Mouse (Mus musculus): ENCODE results near the gene Macrod1. TPM values are rescaled to one million over a fixed set of nuclear protein-coding genes. Genes with fewer than 3 reads are reported as not detected.

The Macrod1 gene
- polyA plus RNA-seq, 1 experiment from 2014 or later, result 12.2 TPM

DNA sequence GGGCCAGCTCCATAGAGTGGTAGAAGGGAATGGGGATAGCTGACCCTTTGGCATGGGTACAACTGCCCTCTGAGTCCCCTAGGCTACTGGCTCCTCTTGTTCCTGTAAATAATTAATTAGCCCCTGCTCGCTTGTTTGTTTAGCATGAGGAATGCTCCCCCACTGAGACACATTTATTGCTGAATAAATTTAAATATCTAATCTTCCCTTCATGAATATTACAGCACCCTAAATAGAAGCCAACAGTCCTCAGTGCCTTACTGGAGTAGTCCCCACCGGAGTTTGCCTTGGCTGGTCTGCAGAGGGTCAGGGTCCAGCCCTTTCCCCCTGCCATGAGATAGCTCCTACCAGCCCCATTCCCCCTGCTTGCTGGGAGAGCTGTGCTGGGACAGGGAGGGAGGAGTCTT lies 136.0 kb downstream of the Macrod1 start:
- no peak for ATAC-seq (ENCODE audit: insufficient number of reproducible peaks, insufficient read depth, low FRiP score, low TSS enrichment)
- H3K36me3 ChIP-seq, result 0 out of 2 replicates have a peak, but pooled peaks cover 8% of the 10 kb centered on the region
- H3K27me3 ChIP-seq, result peaks cover 6% of the 10 kb centered on the region; the same call in 1 of the 2 replicates
- no peak overlapping the region for H3K27ac ChIP-seq
- no peaks in the 10 kb centered on the region for H3K9me3 ChIP-seq
- no peak overlapping the region for H3K4me3 ChIP-seq
- H3K4me1 ChIP-seq, result peaks cover 25% of the 10 kb centered on the region
- WGBS, result 51% methylated on average over 2 of the region's 2 CpGs
- H3K9ac ChIP-seq, result no peak overlapping the region
- H3K4me2 ChIP-seq (replicated peaks), result no peak overlapping the region

DNA sequence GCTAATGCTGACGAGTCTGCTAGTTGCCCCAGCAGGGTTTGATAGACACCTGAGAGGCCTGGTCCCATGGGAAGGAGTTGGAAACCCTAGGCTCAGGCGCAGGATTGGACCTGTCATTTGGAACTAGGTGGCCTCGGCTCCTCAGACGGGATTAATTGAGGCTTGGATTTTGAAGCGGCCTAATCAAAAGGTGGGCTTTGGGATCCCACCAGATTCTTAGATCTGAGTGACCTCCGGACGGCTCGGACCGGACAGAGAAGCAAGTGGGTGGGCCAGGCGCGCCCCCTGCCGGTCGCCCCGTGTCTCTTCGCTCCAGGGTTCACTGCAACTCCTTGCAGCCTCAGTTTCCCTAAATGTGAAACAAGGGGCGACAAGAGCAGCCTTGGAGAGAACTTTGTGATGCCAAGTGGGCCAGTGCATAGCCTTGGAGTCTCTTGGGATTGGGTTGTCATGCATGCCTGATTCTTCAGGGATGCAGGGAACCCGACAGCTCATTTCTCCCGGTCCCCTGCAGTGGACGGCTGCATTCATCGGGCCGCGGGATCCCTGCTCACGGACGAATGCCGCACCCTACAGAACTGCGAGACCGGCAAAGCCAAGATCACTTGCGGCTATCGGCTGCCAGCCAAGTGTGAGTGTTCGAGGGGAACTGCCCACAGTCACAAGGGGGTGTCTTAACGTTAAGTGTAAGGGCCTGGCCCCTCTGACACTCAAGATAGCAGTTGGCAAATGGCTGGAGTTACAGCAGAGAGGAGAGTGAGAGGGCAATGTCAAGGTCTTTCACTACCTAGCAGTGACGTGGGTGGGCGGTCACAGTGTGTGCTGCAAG lies 139.5 kb downstream of the Macrod1 start:
- H3K9me3 ChIP-seq, result no peaks in the 10 kb centered on the region
- ATAC-seq (ENCODE audit: insufficient number of reproducible peaks, insufficient read depth, low FRiP score, low TSS enrichment), result peak; percentile 6; the same call in 1 of the 2 replicates
- H3K9ac ChIP-seq, result no peak overlapping the region; the same call in 1 of the 2 replicates
- peaks cover 25% of the 10 kb centered on the region for H3K4me1 ChIP-seq
- H3K4me3 ChIP-seq, result no peak overlapping the region
- 17% methylated on average over 33 of the region's 33 CpGs for WGBS
- H3K27ac ChIP-seq, result no peak overlapping the region
- H3K36me3 ChIP-seq, result peaks cover 41% of the 10 kb centered on the region
- no peaks in the 10 kb centered on the region for H3K27me3 ChIP-seq
- 0 out of 2 replicates have a peak overlapping the region, but pooled peaks have one; percentile 0 for H3K4me2 ChIP-seq (replicated peaks)

DNA sequence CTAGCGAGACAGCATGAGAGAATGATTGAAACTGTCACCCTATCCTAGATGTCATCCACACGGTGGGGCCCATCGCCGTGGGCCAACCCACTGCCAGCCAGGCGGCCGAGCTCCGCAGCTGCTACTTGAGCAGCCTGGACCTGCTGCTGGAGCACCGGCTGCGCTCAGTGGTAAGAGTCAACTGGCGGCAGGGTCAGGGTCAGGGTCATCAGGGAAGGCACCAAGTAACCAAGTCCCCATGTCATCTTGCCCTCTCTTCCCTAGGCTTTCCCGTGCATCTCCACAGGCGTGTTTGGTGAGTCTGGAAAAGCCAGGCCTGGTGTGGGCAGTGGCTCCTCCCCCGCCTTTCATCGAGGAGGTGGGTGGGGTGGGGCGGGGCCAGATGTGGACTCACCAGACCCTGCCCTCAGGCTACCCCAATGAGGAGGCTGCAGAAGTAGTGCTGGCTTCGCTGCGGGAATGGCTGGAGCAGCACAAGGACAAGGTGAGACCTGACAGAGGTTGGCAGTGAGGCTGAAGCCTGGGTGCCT lies 140.2 kb downstream of the Macrod1 start:
- peak; percentile 50 for ATAC-seq (ENCODE audit: insufficient number of reproducible peaks, insufficient read depth, low FRiP score, low TSS enrichment)
- Histone ChIP-seq H3K4me3 (no peak overlapping the region), H3K27ac (0 out of 2 replicates have a peak overlapping the region, but pooled peaks have one; percentile 6), H3K9me3 (no peaks in the 10 kb centered on the region), H3K36me3 (peaks cover 48% of the 10 kb centered on the region), H3K27me3 (no peaks in the 10 kb centered on the region), H3K4me1 (peaks cover 25% of the 10 kb centered on the region), H3K4me2 (replicated peaks) (no peak overlapping the region), H3K9ac (peak overlapping the region; percentile 12; the same call in 1 of the 2 replicates)
- 12% methylated on average over 17 of the region's 17 CpGs for WGBS

DNA sequence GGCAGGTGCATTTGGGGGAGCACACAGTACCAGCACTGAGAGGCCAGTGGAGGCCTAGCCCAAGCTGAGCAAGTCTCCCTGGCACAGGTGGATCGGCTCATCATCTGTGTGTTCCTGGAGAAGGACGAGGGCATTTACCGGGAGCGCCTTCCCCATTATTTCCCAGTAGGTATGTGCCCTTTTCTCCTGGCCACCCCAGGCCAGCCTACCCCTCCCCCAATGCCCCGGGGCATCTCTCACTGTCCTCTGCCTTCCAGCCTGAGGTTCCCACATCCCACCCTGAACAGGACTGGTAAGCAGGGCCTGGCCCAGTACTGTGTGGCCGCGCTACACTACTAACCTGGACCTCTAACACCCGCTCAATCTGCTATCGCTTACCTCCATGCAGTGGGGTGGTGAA lies 140.8 kb downstream of the Macrod1 start:
- Histone ChIP-seq H3K4me1 (peaks cover 25% of the 10 kb centered on the region), H3K27ac (no peak overlapping the region), H3K36me3 (peaks cover 52% of the 10 kb centered on the region), H3K9ac (0 out of 2 replicates have a peak overlapping the region, but pooled peaks have one; percentile 12), H3K27me3 (no peaks in the 10 kb centered on the region), H3K9me3 (no peaks in the 10 kb centered on the region), H3K4me2 (replicated peaks) (no peak overlapping the region), H3K4me3 (no peak overlapping the region)
- 76% methylated on average over 9 of the region's 9 CpGs for WGBS
- ATAC-seq (ENCODE audit: insufficient number of reproducible peaks, insufficient read depth, low FRiP score, low TSS enrichment), result no peak

DNA sequence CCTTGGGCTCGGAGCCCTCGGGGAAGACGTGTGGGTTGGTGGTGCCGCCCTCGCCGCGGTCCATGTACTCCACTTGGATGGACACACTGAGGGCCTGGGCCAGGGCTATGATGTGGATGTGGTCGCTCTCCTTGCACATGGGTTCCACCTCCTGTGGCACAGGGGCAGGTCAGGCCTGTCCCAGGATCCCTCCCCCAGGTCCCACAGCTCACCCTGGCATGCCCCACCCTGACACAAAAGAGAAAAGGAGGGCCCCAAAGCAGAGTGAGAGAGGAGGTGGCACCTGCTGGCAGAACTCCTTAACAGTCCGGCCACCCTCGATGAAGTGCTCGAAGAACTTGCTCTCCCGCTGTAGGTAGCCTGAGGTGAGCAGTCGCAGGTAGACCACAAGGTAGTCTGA lies 142.5 kb downstream of the Macrod1 start:
- H3K9me3 ChIP-seq, result no peaks in the 10 kb centered on the region
- H3K27ac ChIP-seq, result no peak overlapping the region
- no peak overlapping the region for H3K4me3 ChIP-seq
- H3K27me3 ChIP-seq, result no peaks in the 10 kb centered on the region
- H3K4me2 ChIP-seq (replicated peaks), result no peak overlapping the region
- peaks cover 68% of the 10 kb centered on the region for H3K36me3 ChIP-seq
- 95% methylated on average over 13 of the region's 13 CpGs for WGBS
- ATAC-seq (ENCODE audit: insufficient number of reproducible peaks, insufficient read depth, low FRiP score, low TSS enrichment), result no peak
- H3K9ac ChIP-seq, result no peak overlapping the region
- peaks cover 30% of the 10 kb centered on the region for H3K4me1 ChIP-seq

DNA sequence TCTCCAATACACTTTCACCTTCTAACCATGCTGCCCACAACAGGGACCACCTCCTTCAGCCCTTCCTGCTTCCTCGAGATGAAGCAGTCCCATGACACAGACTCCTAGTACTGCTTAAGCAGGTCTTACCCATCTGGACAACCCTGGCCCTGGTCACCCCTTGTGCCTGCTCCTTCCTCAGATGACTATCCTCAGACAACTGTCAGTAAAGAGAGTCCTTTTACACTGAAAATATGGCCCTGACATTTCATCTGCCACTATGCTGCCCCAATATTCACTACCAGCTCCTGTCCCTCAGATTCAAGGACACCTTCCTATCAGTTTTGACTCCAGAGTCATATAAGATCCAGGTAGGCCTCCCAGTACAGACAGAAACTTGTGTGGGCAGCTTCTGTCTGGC lies 143.8 kb downstream of the Macrod1 start:
- Histone ChIP-seq H3K4me1 (peaks cover 38% of the 10 kb centered on the region), H3K4me3 (no peak overlapping the region), H3K27me3 (no peaks in the 10 kb centered on the region), H3K4me2 (replicated peaks) (no peak overlapping the region), H3K9ac (no peak overlapping the region), H3K36me3 (peaks cover 70% of the 10 kb centered on the region), H3K9me3 (no peaks in the 10 kb centered on the region), H3K27ac (no peak overlapping the region)
- ATAC-seq (ENCODE audit: insufficient number of reproducible peaks, insufficient read depth, low FRiP score, low TSS enrichment), result no peak
- WGBS, result 56% methylated on average over 1 of the region's 1 CpGs

DNA sequence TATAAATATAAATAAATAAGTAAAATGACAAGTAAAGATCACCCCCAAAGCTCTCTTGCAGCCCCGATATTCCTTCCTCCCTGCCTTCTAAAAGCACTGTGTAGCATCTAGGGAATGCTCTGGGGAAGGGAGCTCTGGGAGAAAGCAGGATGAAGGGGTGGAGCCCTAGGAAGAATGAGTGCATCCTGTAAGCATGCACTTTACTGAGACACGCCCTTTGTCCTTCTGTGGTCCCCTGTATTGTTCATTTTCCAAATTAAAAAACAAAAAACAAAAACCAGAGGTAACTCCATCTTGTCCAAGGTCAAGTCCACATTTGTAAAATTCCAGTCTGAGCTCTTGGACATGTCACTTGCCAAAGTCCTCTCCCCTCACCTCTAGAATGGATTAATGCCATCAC lies 148.3 kb downstream of the Macrod1 start:
- Histone ChIP-seq H3K4me2 (replicated peaks) (peak overlapping the region; percentile 86), H3K4me3 (peak overlapping the region; percentile 87), H3K4me1 (peaks cover 25% of the 10 kb centered on the region), H3K9ac (peak overlapping the region; percentile 89), H3K27ac (peak overlapping the region; percentile 33; the same call in 1 of the 2 replicates), H3K36me3 (peaks cover 40% of the 10 kb centered on the region), H3K27me3 (no peaks in the 10 kb centered on the region), H3K9me3 (no peaks in the 10 kb centered on the region)
- WGBS, result 71% methylated on average over 2 of the region's 2 CpGs
- no peak for ATAC-seq (ENCODE audit: insufficient number of reproducible peaks, insufficient read depth, low FRiP score, low TSS enrichment)

DNA sequence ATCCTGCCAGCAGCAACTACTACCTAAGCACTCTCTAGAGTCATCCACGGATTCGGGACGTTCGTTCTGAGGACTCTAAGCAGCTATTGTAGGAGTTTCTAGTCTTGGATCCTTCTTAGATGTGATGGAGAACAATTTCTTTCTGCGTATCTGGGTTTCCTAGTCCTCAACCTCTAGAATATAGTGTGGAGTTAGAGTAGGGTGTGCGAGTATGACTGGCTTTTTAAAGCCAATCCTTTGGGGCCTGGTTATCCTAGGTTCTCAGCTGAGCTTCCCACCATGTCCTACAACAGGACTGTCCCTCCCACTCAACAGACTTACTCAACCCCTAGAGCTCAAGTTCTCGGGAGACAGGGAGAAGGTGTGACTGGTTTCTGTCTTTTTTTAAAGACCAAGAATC lies 148.7 kb downstream of the Macrod1 start:
- ATAC-seq (ENCODE audit: insufficient number of reproducible peaks, insufficient read depth, low FRiP score, low TSS enrichment), result no peak
- peak overlapping the region; percentile 86 for H3K4me2 ChIP-seq (replicated peaks)
- H3K27ac ChIP-seq, result peak overlapping the region; percentile 96
- peaks cover 36% of the 10 kb centered on the region for H3K36me3 ChIP-seq
- peak overlapping the region; percentile 87 for H3K4me3 ChIP-seq
- H3K9ac ChIP-seq, result peak overlapping the region; percentile 89
- WGBS, result 33% methylated on average over 7 of the region's 7 CpGs
- peaks cover 25% of the 10 kb centered on the region for H3K4me1 ChIP-seq
- no peaks in the 10 kb centered on the region for H3K9me3 ChIP-seq
- no peaks in the 10 kb centered on the region for H3K27me3 ChIP-seq

DNA sequence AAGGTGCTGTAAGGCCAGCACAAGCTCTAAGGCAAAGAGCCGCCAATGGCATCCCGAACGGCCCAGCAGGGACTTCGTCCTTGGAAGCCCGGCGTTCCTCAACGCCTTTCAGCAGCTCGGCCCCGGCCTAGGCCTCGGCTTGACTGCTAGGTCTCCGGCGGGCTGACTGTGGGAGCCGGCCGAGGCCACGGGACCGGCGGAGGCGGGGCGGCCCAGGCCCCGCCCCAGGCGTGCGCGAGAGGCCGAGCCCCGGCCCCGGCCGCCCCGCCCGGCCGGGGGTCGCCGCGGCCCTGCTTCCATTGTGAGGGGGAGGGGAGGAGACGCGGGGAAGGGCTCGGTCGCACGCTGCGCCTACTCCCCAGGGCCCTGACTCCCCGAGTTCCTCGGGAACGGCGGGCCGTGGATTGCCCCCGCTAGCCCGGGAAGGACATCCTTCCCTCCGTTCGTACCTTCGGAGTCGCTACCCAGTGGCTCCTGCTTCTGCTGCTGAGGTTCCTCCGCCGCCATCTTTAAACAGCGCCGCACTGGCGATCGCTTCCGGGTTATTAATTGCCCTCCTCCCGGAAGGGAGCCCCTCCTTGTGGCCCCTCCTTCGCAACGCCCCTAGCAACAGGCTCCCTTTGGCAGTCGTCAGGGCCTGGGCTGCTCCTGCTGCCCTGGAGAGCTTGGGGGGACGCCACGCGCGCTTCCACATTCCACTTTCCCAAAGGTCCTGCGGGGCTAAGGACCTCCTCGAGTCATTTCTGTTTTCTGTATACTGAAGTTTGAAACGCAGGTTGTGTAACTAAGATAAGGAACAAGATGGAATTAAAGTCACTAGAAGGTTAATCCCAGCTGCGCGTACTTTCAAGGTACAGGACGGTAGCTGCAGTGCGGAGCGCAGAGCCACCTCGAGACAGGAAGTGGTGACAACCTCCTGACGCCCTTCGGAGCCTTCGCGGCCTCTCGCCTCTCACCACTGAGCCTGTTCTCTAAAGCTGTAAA lies 149.4 kb downstream of the Macrod1 start, which contains the start of gene Otub1:
TSS of gene Otub1 (minus strand) at position 564 of the 984 bp plus-strand sequence.
- Histone ChIP-seq H3K9me3 (no peaks in the 10 kb centered on the region), H3K27ac (peak within 1 kb of the TSS; percentile 96), H3K4me1 (peaks cover 25% of the 10 kb centered on the region), H3K4me2 (replicated peaks) (peak within 1 kb of the TSS; percentile 86), H3K4me3 (peak within 1 kb of the TSS; percentile 87), H3K36me3 (peaks cover 29% of the 10 kb centered on the region), H3K9ac (peak within 1 kb of the TSS; percentile 89), H3K27me3 (no peaks in the 10 kb centered on the region)
- ATAC-seq (ENCODE audit: insufficient number of reproducible peaks, insufficient read depth, low FRiP score, low TSS enrichment), result peak; percentile 90
- under 1% methylated on average over 74 of the region's 79 CpGs for WGBS

DNA sequence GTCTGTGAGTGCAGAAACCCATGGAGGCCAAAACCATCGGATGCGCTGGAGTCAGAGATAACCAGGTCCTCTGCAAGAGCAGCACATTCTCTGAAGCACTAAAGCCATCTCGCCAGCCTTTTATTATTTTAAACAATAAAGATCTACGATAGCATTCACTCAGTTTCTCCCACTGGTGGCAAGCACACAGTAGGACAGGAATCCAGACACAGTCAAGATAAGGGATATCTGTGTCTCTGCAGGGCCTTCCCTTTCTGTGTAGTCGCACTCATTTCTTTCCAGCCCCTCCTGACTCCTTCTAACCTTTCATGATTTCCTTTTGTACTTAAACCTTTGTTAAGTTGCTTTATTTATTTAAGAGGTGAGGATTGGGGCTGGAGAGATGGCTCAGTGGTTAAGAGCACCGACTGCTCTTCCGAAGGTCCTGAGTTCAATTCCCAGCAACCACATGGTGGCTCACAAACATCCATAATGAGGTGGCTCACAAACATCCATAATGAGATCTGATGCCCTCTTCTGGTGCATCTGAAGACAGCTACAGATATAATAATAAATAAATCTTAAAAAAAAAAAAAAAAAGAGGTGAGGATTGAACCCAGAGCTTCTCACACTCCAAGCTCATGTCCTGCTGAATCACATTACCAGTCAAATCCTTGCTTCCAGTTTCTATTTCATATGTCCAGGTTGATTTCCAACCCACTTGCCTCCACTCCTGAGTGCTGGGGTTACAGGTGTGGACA lies 153.5 kb downstream of the Macrod1 start:
- Histone ChIP-seq H3K36me3 (peaks cover 32% of the 10 kb centered on the region), H3K9ac (no peak overlapping the region), H3K4me2 (replicated peaks) (no peak overlapping the region), H3K27ac (no peak overlapping the region), H3K4me1 (peaks cover 14% of the 10 kb centered on the region), H3K4me3 (no peak overlapping the region), H3K27me3 (no peaks in the 10 kb centered on the region), H3K9me3 (no peaks in the 10 kb centered on the region)
- no peak for ATAC-seq (ENCODE audit: insufficient number of reproducible peaks, insufficient read depth, low FRiP score, low TSS enrichment)
- WGBS, result 92% methylated on average over 7 of the region's 7 CpGs

DNA sequence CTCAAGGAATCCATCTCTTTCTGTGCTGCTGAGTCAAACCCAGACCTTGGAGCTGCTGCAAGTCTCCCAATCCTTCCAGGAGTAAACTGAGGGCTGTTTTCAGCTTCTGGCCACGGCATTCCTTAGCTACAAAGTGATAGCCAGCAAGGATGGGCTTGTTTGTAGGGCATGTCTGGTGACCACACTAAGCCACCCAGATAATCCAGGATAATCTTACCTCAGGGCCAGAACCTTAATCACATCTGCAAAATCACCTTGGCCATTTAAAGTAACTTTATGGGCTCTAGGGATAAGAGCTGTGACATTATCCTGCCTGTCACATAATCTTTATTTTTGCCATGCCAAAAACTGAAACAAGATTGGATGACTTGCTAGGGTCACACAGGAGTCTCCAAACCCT lies 155.6 kb downstream of the Macrod1 start:
- 78% methylated on average over 1 of the region's 1 CpGs for WGBS
- Histone ChIP-seq H3K9me3 (no peaks in the 10 kb centered on the region), H3K9ac (no peak overlapping the region), H3K4me2 (replicated peaks) (no peak overlapping the region), H3K27ac (no peak overlapping the region), H3K4me3 (no peak overlapping the region), H3K27me3 (no peaks in the 10 kb centered on the region), H3K4me1 (peaks cover 20% of the 10 kb centered on the region), H3K36me3 (peaks cover 37% of the 10 kb centered on the region)
- ATAC-seq (ENCODE audit: insufficient number of reproducible peaks, insufficient read depth, low FRiP score, low TSS enrichment), result no peak

All from embryonic facial prominence, embryonic 12.5 days (tissue).